Mouse (Mus musculus) mesoderm, embryonic 11.5 days (tissue): Measurements from ENCODE around the gene Vmn1r26.
"Not testable (repeated sequence)": the region's sequence is repeated elsewhere in the genome, so short reads cannot be mapped to it uniquely, and the experiment has no call there.

Experiments
- DNase-seq: peaks from one replicate; pipeline ENCODE4 v3.0.0-alpha.2; 2012; ENCODE audit warnings: low read depth, low spot score

Gene Vmn1r26

GRCm38 (mm10) chr6:58015059-58015458, at the start of gene Vmn1r26:
TSS of gene Vmn1r26 (minus strand) at chr6:58015159.
- no peak for DNase-seq

- DNase-seq: no peak
Observed at GRCm38 (mm10) chr6:58044025-58044424, 29.1 kb upstream of the Vmn1r26 start.

GRCm38 (mm10) chr6:58017478-58017877, 2.5 kb upstream of the Vmn1r26 start:
- DNase-seq: not testable (repeated sequence)

DNA sequence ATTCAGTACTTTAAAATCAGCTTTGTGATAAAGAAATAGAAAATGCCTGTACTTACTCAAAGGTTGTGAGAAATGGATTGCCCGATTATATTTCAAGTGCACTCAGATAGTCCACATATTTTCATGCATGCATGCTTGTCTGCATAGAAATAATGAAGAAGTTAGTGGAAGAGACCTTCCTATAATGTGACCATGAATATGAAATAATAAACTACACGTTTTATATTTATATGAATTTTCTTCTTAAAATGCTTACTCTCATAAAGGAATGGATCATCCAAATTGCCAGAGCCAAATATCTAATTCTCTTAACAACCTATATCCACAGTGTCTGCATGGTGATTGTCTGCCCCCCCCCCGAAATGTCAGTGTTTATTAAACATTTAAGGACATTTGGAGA, 34.2 kb downstream of the Vmn1r26 start, which contains the start of gene Vmn1r25:
Gene Vmn1r25, minus strand, starts transcription at position 101 of the 400 bp plus-strand sequence.
- no peak for DNase-seq

DNA sequence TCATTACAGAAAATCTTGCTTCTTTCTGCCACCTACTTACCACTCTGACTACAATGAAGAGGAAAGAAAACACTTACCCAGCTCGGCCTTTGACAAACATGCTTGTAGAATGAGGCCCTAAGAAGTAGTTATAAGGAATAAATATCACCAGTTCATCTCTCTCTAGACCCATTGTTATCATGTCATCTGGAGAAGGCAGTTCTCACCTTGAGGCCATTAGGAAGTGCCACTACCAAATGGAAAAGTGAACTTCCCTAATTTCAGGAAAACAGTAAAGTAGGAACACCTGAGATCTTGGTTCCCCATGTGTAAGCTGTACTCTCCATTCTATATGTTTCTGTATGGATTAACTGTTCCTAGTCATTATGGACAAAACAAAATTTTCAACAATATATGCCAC, 53.6 kb downstream of the Vmn1r26 start, which contains the start of gene Vmn1r24:
Gene Vmn1r24, minus strand, starts transcription at position 101 of the 400 bp plus-strand sequence.
- not testable (repeated sequence) for DNase-seq
